Mouse (Mus musculus): Measurements from ENCODE around the gene Arhgap4. TPM values are rescaled to one million over a fixed set of nuclear protein-coding genes. Genes with fewer than 3 reads are reported as not detected.

Gene Arhgap4
- polyA plus RNA-seq, 1 experiment from 2014 or later: 2.7 TPM

DNA sequence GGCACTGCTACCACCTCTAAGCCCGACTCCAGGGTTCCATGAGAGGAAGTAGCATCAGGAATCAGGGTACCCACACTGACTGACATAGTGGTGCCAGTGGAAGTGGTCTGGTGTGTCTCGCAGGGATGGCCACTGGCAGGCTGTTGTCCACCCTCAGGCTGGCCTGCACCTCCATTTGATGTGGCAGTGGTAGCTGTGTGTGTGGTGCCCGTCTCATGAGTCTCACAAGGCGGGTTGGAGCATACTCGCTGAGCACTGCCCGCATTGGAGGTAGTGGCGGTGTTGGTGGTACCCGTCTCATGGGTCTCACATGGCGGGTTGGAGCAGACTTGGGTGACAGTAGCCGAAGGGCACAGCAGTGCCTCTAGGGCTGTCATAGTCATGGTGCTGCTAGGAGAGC lies 27.7 kb upstream of the Arhgap4 start:
- no peaks in the 10 kb centered on the region for H3K27me3 ChIP-seq
- no peak overlapping the region for H3K9ac ChIP-seq (replicated peaks)
- WGBS: 88% methylated on average over 10 of the region's 10 CpGs
- H3K27ac ChIP-seq: no peak overlapping the region
- no peaks in the 10 kb centered on the region for H3K4me1 ChIP-seq (replicated peaks)
- H3K4me3 ChIP-seq (replicated peaks): no peak overlapping the region
- H3K9me3 ChIP-seq: no peaks in the 10 kb centered on the region
- ATAC-seq (ENCODE audit: insufficient number of reproducible peaks, insufficient read depth, low FRiP score, low TSS enrichment, low read depth): no peak
- H3K4me2 ChIP-seq: no peak overlapping the region
- peaks cover 100% of the 10 kb centered on the region for H3K36me3 ChIP-seq

DNA sequence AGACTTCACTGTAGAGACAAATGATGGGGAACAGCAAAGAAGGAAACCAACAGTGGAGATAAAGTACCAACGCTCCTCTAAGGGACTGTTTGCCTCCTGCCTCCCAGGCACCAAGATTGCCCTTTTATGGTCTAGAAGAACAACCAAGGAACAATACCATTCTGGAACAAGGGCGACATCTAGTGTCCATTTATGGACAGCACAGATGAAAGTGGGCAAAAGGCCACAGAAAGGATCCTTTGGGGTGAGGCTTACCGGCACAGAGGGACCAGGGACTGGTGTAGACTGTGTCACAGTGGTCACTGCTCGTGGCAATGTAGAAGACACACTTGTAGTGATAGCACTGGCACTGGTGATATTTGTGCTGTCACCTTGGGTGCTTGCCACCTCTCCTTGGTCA lies 27.0 kb upstream of the Arhgap4 start:
- Histone ChIP-seq H3K36me3 (peaks cover 100% of the 10 kb centered on the region), H3K4me2 (no peak overlapping the region), H3K4me3 (replicated peaks) (no peak overlapping the region), H3K27me3 (no peaks in the 10 kb centered on the region), H3K9me3 (no peaks in the 10 kb centered on the region), H3K27ac (no peak overlapping the region), H3K4me1 (replicated peaks) (no peaks in the 10 kb centered on the region), H3K9ac (replicated peaks) (no peak overlapping the region)
- 31% methylated on average over 4 of the region's 4 CpGs for WGBS
- 0 out of 2 replicates have a peak, but pooled peaks have one; percentile 48 for ATAC-seq (ENCODE audit: insufficient number of reproducible peaks, insufficient read depth, low FRiP score, low TSS enrichment, low read depth)

DNA sequence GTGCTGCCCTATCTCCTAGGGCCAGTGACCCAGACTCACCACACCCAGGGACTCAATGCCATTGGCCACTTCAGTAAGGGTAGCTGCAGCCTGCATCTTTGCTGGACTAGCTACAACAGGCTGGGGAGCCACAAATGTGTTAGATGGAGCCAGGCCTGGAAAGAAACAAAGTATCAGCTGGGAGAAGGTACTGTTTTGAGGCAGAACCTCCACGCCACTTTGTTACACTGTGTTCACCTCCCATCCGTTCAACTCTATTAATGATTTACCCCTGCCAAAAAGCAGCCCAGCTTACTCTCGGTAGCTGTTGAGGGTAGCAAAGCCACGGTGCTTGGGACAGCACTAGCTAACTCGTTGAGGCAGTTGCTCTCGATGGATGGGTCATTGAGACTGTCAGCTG lies 25.2 kb upstream of the Arhgap4 start:
- Histone ChIP-seq H3K9me3 (no peaks in the 10 kb centered on the region), H3K36me3 (peaks cover 100% of the 10 kb centered on the region), H3K9ac (replicated peaks) (no peak overlapping the region), H3K4me3 (replicated peaks) (no peak overlapping the region), H3K4me2 (no peak overlapping the region), H3K27ac (no peak overlapping the region), H3K27me3 (no peaks in the 10 kb centered on the region), H3K4me1 (replicated peaks) (no peaks in the 10 kb centered on the region)
- ATAC-seq (ENCODE audit: insufficient number of reproducible peaks, insufficient read depth, low FRiP score, low TSS enrichment, low read depth): no peak
- 87% methylated on average over 6 of the region's 6 CpGs for WGBS

DNA sequence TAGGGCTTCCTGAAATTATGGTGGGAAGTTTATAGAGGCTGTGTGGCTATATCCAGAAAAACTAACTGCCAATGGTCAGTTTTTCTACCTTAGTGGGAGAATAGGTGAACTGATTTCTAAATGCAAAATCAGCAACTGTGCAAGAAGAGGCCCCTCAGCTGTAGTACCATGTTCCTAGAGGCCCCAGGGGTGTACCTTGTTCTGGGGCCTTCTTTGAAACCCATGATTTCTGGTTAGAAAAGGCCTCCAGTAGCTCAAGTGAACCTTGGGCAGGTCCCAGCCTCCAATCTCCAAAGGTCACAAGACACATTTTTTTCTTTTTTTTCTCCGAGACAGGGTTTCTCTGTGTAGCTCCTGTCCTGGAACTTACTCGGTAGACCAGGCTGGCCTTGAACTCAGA lies 20.6 kb upstream of the Arhgap4 start:
- Histone ChIP-seq H3K9ac (replicated peaks) (no peak overlapping the region), H3K4me1 (replicated peaks) (no peaks in the 10 kb centered on the region), H3K36me3 (peaks cover 62% of the 10 kb centered on the region), H3K4me3 (replicated peaks) (no peak overlapping the region), H3K9me3 (no peaks in the 10 kb centered on the region), H3K27me3 (no peaks in the 10 kb centered on the region), H3K27ac (no peak overlapping the region), H3K4me2 (no peak overlapping the region)
- ATAC-seq (ENCODE audit: insufficient number of reproducible peaks, insufficient read depth, low FRiP score, low TSS enrichment, low read depth): no peak
- 93% methylated on average over 2 of the region's 2 CpGs for WGBS

DNA sequence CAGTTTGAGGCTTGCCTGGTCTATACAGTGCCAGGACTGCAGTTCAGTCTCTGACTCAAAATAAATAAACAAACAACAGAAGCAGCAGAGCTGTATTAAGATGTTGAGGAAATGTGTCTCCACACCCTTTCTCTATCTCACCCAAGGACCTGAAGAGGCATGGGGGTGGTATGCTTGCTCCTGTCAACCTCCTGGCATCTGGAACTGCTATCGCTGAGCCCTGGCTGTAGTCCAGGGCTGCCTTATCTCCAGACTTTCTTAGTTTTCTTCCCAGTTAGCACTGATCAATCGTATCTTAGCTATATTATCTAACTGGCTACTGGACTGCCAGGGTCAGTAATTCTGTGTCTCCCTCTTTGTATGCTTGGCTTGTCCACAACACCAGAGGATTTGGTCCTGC lies 20.2 kb upstream of the Arhgap4 start:
- Histone ChIP-seq H3K4me2 (no peak overlapping the region), H3K36me3 (peaks cover 58% of the 10 kb centered on the region), H3K27me3 (no peaks in the 10 kb centered on the region), H3K27ac (no peak overlapping the region), H3K4me1 (replicated peaks) (no peaks in the 10 kb centered on the region), H3K9ac (replicated peaks) (no peak overlapping the region), H3K9me3 (no peaks in the 10 kb centered on the region), H3K4me3 (replicated peaks) (no peak overlapping the region)
- no peak for ATAC-seq (ENCODE audit: insufficient number of reproducible peaks, insufficient read depth, low FRiP score, low TSS enrichment, low read depth)
- WGBS: 94% methylated on average over 2 of the region's 2 CpGs

DNA sequence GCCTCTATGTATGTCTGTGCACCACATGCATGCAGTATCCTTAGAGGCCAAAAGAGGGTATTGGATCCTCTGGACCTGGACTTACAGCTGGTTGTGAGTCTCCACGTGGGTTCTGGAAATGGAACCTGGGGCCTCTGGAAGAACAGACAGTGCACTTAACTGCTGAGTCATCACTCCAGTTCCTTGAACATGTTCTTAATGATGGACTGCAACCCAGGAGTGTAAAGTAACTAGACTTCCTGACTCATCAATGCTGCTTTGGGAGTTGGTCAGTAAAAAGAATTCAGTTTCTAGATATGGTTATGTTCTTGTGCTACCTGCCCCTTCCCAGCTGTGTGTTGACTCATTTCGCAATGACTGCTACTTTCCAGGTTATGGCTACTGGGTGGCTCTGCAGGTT lies 10.2 kb upstream of the Arhgap4 start:
- no peak for ATAC-seq (ENCODE audit: insufficient number of reproducible peaks, insufficient read depth, low FRiP score, low TSS enrichment, low read depth)
- no peaks in the 10 kb centered on the region for H3K9me3 ChIP-seq
- no peak overlapping the region for H3K27ac ChIP-seq
- H3K4me3 ChIP-seq (replicated peaks): no peak overlapping the region
- H3K4me1 ChIP-seq (replicated peaks): no peaks in the 10 kb centered on the region
- 83% methylated on average over 2 of the region's 2 CpGs for WGBS
- H3K36me3 ChIP-seq: no peaks in the 10 kb centered on the region
- 0 out of 2 replicates have a peak, but pooled peaks cover 4% of the 10 kb centered on the region for H3K27me3 ChIP-seq
- no peak overlapping the region for H3K4me2 ChIP-seq
- no peak overlapping the region for H3K9ac ChIP-seq (replicated peaks)

DNA sequence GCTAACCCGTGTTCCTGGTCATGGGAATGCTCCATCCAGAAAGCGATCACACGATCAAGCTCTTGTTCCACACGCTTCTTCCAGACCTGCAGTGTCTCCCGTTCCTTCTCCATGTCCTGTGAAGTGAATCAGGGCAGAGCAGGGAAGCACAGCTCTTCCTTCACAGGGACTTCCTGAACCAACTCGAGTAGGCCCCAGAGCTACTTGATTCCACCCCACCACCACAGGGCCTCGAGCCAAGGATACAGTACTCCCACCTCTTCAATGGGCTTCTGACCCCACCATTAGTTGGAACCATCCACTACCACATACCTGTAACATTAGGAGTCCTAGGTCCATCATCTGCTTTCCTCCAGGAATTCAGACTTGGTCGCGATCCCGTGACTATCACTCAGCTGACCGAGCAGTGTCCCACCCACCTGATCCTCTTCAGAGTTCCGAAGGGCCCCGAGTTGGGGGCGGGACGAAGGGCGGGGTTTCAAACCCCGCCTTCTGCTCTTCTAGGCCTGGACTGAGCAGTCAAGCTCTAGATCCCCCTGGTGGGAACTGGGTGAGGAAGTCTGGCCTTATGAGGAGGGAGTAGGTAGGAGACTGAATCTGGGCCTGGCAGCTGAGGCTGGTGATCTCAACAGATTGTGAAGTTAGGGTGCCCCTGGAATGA lies 8.9 kb upstream of the Arhgap4 start, which contains the start of gene Renbp:
Gene Renbp, minus strand, starts transcription at position 449 of the 661 bp plus-strand sequence.
- H3K27ac ChIP-seq: no peak within 1 kb of the TSS
- peak within 1 kb of the TSS; percentile 40 for H3K4me2 ChIP-seq
- H3K4me3 ChIP-seq (replicated peaks): peak within 1 kb of the TSS; percentile 17; the same call in 1 of the 2 replicates
- no peak within 1 kb of the TSS for H3K9ac ChIP-seq (replicated peaks)
- H3K4me1 ChIP-seq (replicated peaks): no peaks in the 10 kb centered on the region
- 37% methylated on average over 17 of the region's 17 CpGs for WGBS
- ATAC-seq (ENCODE audit: insufficient number of reproducible peaks, insufficient read depth, low FRiP score, low TSS enrichment, low read depth): peak; percentile 85
- H3K27me3 ChIP-seq: 0 out of 2 replicates have a peak, but pooled peaks cover 4% of the 10 kb centered on the region
- H3K9me3 ChIP-seq: no peaks in the 10 kb centered on the region
- H3K36me3 ChIP-seq: no peaks in the 10 kb centered on the region

DNA sequence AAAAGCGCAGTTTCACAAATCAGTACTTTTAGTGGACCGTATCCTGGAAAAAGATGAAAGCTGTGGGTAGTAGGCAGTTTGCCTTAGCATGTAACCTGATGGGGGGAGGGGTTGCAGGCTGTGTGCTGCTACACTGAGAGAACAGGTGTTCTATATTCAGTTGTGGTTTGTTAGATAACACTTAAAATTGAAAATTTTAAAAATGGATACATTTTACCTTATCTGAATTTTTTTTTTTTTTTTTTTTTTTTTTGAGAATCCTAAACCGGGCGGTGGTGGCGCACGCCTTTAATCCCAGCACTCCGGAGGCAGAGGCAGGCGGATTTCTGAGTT lies 846 bp upstream of the Arhgap4 start:
- 71% methylated on average over 8 of the region's 8 CpGs for WGBS
- peak overlapping the region; percentile 75 for H3K27ac ChIP-seq
- peak overlapping the region; percentile 56 for H3K4me3 ChIP-seq (replicated peaks)
- H3K4me2 ChIP-seq: peak overlapping the region; percentile 65
- H3K9me3 ChIP-seq: no peaks in the 10 kb centered on the region
- peaks cover 24% of the 10 kb centered on the region for H3K36me3 ChIP-seq
- H3K4me1 ChIP-seq (replicated peaks): no peaks in the 10 kb centered on the region
- 0 out of 2 replicates have a peak overlapping the region, but pooled peaks have one; percentile 53 for H3K9ac ChIP-seq (replicated peaks)
- ATAC-seq (ENCODE audit: insufficient number of reproducible peaks, insufficient read depth, low FRiP score, low TSS enrichment, low read depth): no peak
- no peaks in the 10 kb centered on the region for H3K27me3 ChIP-seq

DNA sequence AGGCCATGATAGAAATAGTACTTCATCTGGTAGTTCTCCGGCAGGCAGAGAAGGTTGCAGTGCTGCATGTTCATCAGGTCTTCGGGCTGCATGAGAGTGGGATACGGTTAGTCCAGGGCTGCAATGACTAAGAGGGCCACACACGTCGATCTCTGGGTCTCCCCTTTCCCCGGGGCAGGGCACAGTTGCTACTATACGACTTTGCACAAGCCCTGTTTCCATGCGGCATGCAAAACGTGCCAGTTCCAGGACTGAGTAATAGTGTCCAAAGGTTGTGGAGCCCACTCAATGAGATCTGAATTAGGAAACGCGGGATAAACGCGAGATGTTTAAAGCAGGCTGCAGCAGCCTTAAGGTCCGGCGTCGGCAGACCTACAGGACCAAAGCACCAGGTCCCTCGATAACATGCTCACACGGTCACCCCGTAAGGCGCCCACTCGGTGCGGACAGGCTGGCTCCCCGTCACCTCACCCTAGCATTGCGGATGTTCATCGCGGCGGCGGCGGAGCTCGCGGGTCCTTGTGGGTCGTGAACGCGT lies 316 bp downstream of the Arhgap4 start:
- H3K27me3 ChIP-seq: no peaks in the 10 kb centered on the region
- peak overlapping the region; percentile 65 for H3K4me2 ChIP-seq
- H3K9me3 ChIP-seq: no peaks in the 10 kb centered on the region
- WGBS: 17% methylated on average over 34 of the region's 34 CpGs
- H3K36me3 ChIP-seq: peaks cover 30% of the 10 kb centered on the region
- peak overlapping the region; percentile 56 for H3K4me3 ChIP-seq (replicated peaks)
- ATAC-seq (ENCODE audit: insufficient number of reproducible peaks, insufficient read depth, low FRiP score, low TSS enrichment, low read depth): peak; percentile 39; the same call in 1 of the 2 replicates
- no peaks in the 10 kb centered on the region for H3K4me1 ChIP-seq (replicated peaks)
- H3K9ac ChIP-seq (replicated peaks): peak overlapping the region; percentile 73
- peak overlapping the region; percentile 82 for H3K27ac ChIP-seq

DNA sequence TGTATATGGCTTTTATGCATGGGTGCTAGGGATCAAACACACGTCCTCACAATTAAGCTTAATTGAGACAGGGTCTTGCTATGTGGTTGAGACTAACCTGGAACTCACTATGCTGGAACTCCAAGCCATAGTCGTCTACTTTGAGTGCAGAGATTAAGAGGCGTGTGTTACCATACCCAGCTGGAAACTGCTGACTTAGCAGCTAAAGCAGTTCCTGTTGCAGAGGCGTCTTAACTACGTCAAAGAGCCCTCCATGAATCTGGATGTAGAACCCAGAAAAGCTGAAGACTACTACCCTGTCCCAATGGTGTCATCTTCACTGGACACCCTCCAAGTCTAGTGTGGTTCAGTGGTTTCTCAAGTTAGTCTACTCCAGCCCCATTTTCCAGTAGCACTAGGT lies 3.0 kb downstream of the Arhgap4 start:
- no peak overlapping the region for H3K9ac ChIP-seq (replicated peaks)
- no peak for ATAC-seq (ENCODE audit: insufficient number of reproducible peaks, insufficient read depth, low FRiP score, low TSS enrichment, low read depth)
- no peaks in the 10 kb centered on the region for H3K9me3 ChIP-seq
- no peaks in the 10 kb centered on the region; the same call in 1 of the 2 replicates for H3K27me3 ChIP-seq
- no peak overlapping the region for H3K4me2 ChIP-seq
- H3K4me3 ChIP-seq (replicated peaks): no peak overlapping the region
- H3K4me1 ChIP-seq (replicated peaks): no peaks in the 10 kb centered on the region
- H3K36me3 ChIP-seq: peaks cover 30% of the 10 kb centered on the region
- no peak overlapping the region for H3K27ac ChIP-seq
- WGBS: 90% methylated on average over 5 of the region's 5 CpGs

DNA sequence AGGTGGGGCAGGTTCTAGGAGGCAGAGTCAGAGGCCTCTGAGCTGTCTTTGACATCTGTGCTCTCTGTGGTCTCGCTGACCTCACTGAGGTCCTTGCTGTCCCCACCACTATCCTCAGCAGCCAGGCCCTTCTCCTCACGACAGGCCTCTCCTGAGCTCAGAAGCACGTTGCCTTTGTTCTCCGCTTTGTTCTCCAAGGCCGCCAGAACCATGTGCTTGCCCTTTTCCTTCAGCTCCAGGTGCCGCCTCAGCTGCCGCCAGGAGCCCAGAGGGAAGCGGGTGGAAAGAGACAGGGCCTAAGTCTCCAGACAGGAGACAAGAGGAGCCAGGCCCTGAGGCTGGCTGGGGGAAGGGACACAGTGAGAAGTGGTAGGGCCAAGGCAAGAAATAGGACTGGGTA lies 4.7 kb downstream of the Arhgap4 start:
- Histone ChIP-seq H3K9ac (replicated peaks) (no peak overlapping the region), H3K27me3 (no peaks in the 10 kb centered on the region; the same call in 1 of the 2 replicates), H3K9me3 (no peaks in the 10 kb centered on the region), H3K4me1 (replicated peaks) (no peaks in the 10 kb centered on the region), H3K4me2 (no peak overlapping the region), H3K4me3 (replicated peaks) (no peak overlapping the region), H3K27ac (no peak overlapping the region), H3K36me3 (peaks cover 30% of the 10 kb centered on the region)
- WGBS: 86% methylated on average over 8 of the region's 8 CpGs
- ATAC-seq (ENCODE audit: insufficient number of reproducible peaks, insufficient read depth, low FRiP score, low TSS enrichment, low read depth): no peak
